Mouse (Mus musculus): Measurements from ENCODE around the gene Man1c1. TPM values are rescaled to one million over a fixed set of nuclear protein-coding genes. Genes with fewer than 3 reads are reported as not detected.

Man1c1 gene
- polyA plus RNA-seq, 1 experiment from 2014 or later = 2.6 TPM

DNA sequence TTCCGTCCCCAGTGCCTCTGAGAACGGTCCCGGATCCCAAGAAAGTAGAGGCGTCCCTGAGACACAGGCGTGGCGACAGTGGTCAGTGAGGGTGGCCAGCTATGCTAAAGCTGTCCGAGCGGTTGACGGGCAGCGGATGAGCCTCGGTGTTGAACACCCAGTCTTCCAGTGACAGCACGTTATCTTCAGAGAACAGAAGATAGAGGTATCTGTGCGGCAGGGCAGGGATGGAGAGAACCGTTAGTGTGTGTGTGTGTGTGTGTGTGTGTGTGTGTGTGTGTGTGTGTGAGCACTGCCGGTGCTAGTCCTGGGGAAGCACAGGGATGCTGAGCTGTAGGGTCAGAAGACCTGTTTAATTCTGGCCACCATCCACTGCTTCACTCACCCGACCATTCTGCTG lies 140.5 kb downstream of the Man1c1 start:
- Histone ChIP-seq H3K27me3 (ENCODE audit: control insufficient read depth, insufficient read depth, low read length) (0 out of 2 replicates have a peak, but pooled peaks cover 2% of the 10 kb centered on the region), H3K36me3 (ENCODE audit: control insufficient read depth, insufficient read depth, low read length) (no peaks in the 10 kb centered on the region), H3K9ac (ENCODE audit: low read length) (no peak overlapping the region), H3K4me2 (ENCODE audit: low read depth, severe bottlenecking) (no peak overlapping the region), H3K27ac (replicated peaks; ENCODE audit: low read depth, low read length) (no peak overlapping the region), H3K4me1 (ENCODE audit: control insufficient read depth, insufficient read depth, low read length) (peaks cover 3% of the 10 kb centered on the region; the same call in 1 of the 2 replicates), H3K9me3 (ENCODE audit: control insufficient read depth, low read length) (no peaks in the 10 kb centered on the region), H3K4me3 (ENCODE audit: low read depth, low read length) (no peak overlapping the region)
- DNase-seq (ENCODE audit: low spot score) (no peak), ATAC-seq (ENCODE audit: insufficient number of reproducible peaks, low FRiP score, low TSS enrichment, low read depth) (no peak)
- 89% methylated on average over 16 of the region's 16 CpGs for WGBS

DNA sequence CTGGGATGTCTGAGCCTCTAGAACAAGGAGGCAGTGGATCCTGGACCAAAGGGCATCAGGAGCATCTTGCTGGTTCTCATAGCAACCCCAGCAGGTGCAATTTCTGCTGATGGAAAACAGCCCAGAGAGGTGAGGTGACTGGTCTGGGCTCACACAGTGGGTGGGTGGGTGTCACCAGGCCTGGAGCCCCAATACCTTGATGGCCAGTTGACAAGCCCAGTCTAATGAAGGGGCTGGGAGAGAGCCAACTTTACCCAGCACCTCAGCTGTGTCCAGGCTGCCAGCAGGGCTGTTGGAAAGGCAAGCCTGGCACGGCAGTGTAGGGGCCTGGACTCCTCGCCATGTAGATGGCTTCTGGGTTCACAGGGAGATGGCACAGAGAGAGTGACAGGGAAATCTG lies 142.1 kb downstream of the Man1c1 start:
- no peak overlapping the region for H3K4me3 ChIP-seq (ENCODE audit: low read depth, low read length)
- ATAC-seq (ENCODE audit: insufficient number of reproducible peaks, low FRiP score, low TSS enrichment, low read depth) (no peak), DNase-seq (ENCODE audit: low spot score) (no peak)
- H3K27ac ChIP-seq (replicated peaks; ENCODE audit: low read depth, low read length) = no peak overlapping the region
- H3K4me2 ChIP-seq (ENCODE audit: low read depth, severe bottlenecking) = no peak overlapping the region
- H3K9me3 ChIP-seq (ENCODE audit: control insufficient read depth, low read length) = no peaks in the 10 kb centered on the region
- peaks cover 5% of the 10 kb centered on the region; the same call in 1 of the 2 replicates for H3K4me1 ChIP-seq (ENCODE audit: control insufficient read depth, insufficient read depth, low read length)
- H3K36me3 ChIP-seq (ENCODE audit: control insufficient read depth, insufficient read depth, low read length) = no peaks in the 10 kb centered on the region
- 95% methylated on average over 2 of the region's 2 CpGs for WGBS
- H3K9ac ChIP-seq (ENCODE audit: low read length) = no peak overlapping the region
- no peaks in the 10 kb centered on the region for H3K27me3 ChIP-seq (ENCODE audit: control insufficient read depth, insufficient read depth, low read length)

DNA sequence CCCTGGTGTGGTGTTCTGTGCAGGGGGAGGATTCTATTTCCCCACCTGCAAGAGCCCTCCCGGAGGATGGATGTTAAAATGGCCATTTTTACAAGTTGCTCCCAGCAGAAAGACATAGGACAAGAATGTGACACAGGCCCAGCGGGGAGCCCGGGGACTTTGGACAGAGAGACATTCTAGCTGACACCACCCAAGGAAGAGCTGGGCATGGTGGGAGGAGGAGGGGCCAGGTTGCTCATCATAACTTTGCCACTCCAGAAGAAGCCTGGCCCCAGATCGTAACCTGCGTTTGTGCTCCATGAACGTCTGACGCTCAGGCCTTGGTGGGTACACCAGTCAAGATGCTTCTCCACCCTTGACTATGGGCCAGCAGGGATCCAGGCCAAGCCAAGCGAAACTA lies 143.4 kb downstream of the Man1c1 start:
- DNase-seq (ENCODE audit: low spot score) (no peak), ATAC-seq (ENCODE audit: insufficient number of reproducible peaks, low FRiP score, low TSS enrichment, low read depth) (no peak)
- Histone ChIP-seq H3K9me3 (ENCODE audit: control insufficient read depth, low read length) (no peaks in the 10 kb centered on the region), H3K4me1 (ENCODE audit: control insufficient read depth, insufficient read depth, low read length) (peaks cover 5% of the 10 kb centered on the region; the same call in 1 of the 2 replicates), H3K36me3 (ENCODE audit: control insufficient read depth, insufficient read depth, low read length) (no peaks in the 10 kb centered on the region), H3K4me3 (ENCODE audit: low read depth, low read length) (no peak overlapping the region), H3K4me2 (ENCODE audit: low read depth, severe bottlenecking) (no peak overlapping the region), H3K27me3 (ENCODE audit: control insufficient read depth, insufficient read depth, low read length) (no peaks in the 10 kb centered on the region), H3K27ac (replicated peaks; ENCODE audit: low read depth, low read length) (no peak overlapping the region), H3K9ac (ENCODE audit: low read length) (no peak overlapping the region)
- 87% methylated on average over 8 of the region's 8 CpGs for WGBS

DNA sequence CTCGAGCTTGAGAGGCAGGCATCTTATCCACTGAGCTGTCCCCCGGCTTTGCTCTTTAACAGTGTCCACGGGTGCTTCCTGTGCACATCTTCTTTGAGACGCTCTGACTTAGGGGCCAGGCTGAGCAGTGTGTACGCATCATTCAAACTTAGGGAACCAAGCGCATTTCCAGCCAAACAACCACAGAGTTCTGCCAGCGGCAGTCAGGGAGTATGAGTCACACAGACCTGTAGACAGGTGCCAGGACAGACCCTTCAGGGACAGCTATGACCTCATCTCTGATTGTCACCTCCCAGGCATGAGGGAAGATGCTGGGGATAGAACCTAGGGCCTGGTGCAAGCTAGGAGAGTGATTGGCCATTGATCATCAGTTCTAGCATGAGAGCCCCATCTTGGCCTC lies 144.9 kb downstream of the Man1c1 start:
- no peak for ATAC-seq (ENCODE audit: insufficient number of reproducible peaks, low FRiP score, low TSS enrichment, low read depth)
- peaks cover 5% of the 10 kb centered on the region; the same call in 1 of the 2 replicates for H3K4me1 ChIP-seq (ENCODE audit: control insufficient read depth, insufficient read depth, low read length)
- no peak overlapping the region for H3K27ac ChIP-seq (replicated peaks; ENCODE audit: low read depth, low read length)
- no peaks in the 10 kb centered on the region for H3K9me3 ChIP-seq (ENCODE audit: control insufficient read depth, low read length)
- H3K4me2 ChIP-seq (ENCODE audit: low read depth, severe bottlenecking) = no peak overlapping the region
- H3K4me3 ChIP-seq (ENCODE audit: low read depth, low read length) = no peak overlapping the region
- H3K9ac ChIP-seq (ENCODE audit: low read length) = no peak overlapping the region
- no peaks in the 10 kb centered on the region for H3K27me3 ChIP-seq (ENCODE audit: control insufficient read depth, insufficient read depth, low read length)
- DNase-seq (ENCODE audit: low spot score) = no peak
- H3K36me3 ChIP-seq (ENCODE audit: control insufficient read depth, insufficient read depth, low read length) = no peaks in the 10 kb centered on the region
- WGBS = 79% methylated on average over 7 of the region's 7 CpGs

DNA sequence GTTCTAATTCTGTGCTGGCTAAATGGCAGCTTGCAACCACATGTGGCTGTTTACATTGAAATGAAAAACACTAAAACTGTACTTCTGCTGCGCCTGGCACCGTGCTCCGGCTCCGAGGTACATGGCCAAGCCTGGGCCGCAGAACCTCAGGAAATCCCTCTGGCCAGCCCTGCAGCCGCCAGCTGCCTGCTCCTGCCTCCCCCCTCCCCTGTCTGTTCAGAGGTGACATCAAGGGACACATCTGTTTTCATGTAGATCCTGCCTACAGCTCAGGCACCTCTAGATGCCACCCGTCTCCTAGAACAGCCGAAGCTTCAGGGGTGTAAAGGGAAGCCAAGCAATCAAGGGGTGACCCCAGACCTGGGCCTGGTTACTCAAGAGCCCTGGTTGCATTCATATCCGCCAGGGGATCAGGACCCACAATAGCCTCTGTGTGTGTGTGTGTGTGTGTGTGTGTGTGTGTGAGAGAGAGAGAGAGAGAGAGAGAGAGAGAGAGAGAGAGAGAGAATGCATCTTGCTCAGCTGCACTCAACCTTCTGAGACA lies 145.4 kb downstream of the Man1c1 start:
- H3K9ac ChIP-seq (ENCODE audit: low read length) = no peak overlapping the region
- DNase-seq (ENCODE audit: low spot score) (peak; percentile 46), ATAC-seq (ENCODE audit: insufficient number of reproducible peaks, low FRiP score, low TSS enrichment, low read depth) (no peak)
- no peak overlapping the region for H3K4me3 ChIP-seq (ENCODE audit: low read depth, low read length)
- 22% methylated on average over 9 of the region's 9 CpGs for WGBS
- H3K27me3 ChIP-seq (ENCODE audit: control insufficient read depth, insufficient read depth, low read length) = no peaks in the 10 kb centered on the region
- H3K9me3 ChIP-seq (ENCODE audit: control insufficient read depth, low read length) = no peaks in the 10 kb centered on the region
- H3K4me2 ChIP-seq (ENCODE audit: low read depth, severe bottlenecking) = no peak overlapping the region
- H3K27ac ChIP-seq (replicated peaks; ENCODE audit: low read depth, low read length) = 0 out of 2 replicates have a peak overlapping the region, but pooled peaks have one; percentile 42
- H3K36me3 ChIP-seq (ENCODE audit: control insufficient read depth, insufficient read depth, low read length) = no peaks in the 10 kb centered on the region
- peaks cover 5% of the 10 kb centered on the region; the same call in 1 of the 2 replicates for H3K4me1 ChIP-seq (ENCODE audit: control insufficient read depth, insufficient read depth, low read length)

DNA sequence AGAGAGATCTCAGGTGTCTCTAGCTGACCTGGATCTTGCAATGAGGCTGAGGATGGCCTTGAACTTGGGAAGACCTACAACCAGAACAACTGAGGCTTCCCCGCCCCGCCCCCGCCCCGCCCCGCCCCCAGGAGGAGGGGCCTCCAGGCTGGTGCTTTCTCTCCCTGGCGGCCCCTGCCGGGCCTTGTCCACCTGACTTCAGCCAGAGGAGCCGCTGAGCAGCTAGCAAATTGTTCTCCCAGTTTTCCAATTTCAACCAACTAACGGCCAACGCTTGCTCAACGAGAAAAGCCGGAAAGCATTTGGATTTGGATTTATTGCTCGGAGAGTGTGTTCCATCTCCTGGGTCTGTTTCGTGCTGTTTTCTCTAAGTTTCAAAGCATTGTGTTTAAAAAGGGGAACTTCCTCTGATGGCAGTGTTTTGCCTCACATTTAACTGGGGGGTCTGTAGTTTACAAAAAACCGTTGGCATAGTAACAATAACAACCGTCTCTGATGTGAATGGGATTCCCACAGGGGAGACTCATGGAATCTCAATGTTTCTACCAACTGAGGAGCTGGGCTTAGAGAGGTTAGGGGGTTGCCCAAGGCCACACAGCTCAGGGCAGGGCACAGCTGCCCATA lies 146.4 kb downstream of the Man1c1 start:
- ATAC-seq (ENCODE audit: insufficient number of reproducible peaks, low FRiP score, low TSS enrichment, low read depth) = no peak
- no peak overlapping the region for H3K4me2 ChIP-seq (ENCODE audit: low read depth, severe bottlenecking)
- DNase-seq (ENCODE audit: low spot score) = peak; percentile 55

DNA sequence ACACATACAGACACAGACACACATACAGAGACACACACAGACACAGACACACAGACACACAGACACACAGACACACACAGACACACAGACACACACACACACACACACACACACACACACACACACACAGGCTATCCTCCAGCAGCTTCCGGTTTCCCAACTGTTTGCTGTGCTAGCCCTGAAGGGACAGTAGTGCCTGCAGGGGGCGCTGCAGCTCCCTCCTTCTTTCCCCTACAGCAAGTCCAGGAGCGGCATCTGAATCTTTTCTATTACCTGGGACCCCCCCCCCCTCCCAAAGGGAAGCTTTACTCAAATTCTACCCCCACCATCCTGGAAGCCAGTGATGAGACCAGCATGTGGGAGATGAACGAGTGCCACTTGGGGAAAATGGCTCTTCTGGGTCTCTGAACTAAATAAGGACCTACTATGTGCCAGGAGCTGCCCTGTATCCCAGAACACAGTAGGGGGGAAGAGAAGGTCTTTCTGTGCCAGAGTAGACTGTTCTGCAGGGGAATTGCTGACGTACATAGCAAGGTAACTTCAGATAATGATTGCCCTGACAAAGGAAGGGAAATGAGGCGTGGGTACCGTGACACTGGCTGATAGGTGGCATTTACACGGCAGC lies 148.0 kb downstream of the Man1c1 start:
- H3K9me3 ChIP-seq (ENCODE audit: control insufficient read depth, low read length) = no peaks in the 10 kb centered on the region
- no peak overlapping the region for H3K4me3 ChIP-seq (ENCODE audit: low read depth, low read length)
- no peak overlapping the region for H3K27ac ChIP-seq (replicated peaks; ENCODE audit: low read depth, low read length)
- H3K36me3 ChIP-seq (ENCODE audit: control insufficient read depth, insufficient read depth, low read length) = no peaks in the 10 kb centered on the region
- H3K27me3 ChIP-seq (ENCODE audit: control insufficient read depth, insufficient read depth, low read length) = no peaks in the 10 kb centered on the region
- 72% methylated on average over 8 of the region's 8 CpGs for WGBS
- no peak overlapping the region for H3K9ac ChIP-seq (ENCODE audit: low read length)
- ATAC-seq (ENCODE audit: insufficient number of reproducible peaks, low FRiP score, low TSS enrichment, low read depth) = no peak
- DNase-seq (ENCODE audit: low spot score) = peak; percentile 62
- no peak overlapping the region for H3K4me2 ChIP-seq (ENCODE audit: low read depth, severe bottlenecking)
- H3K4me1 ChIP-seq (ENCODE audit: control insufficient read depth, insufficient read depth, low read length) = peaks cover 5% of the 10 kb centered on the region; the same call in 1 of the 2 replicates

More for the DNA sequence above, 146.4 kb downstream of the Man1c1 start:
- no peak overlapping the region for H3K4me3 ChIP-seq (ENCODE audit: low read depth, low read length)
- no peaks in the 10 kb centered on the region for H3K36me3 ChIP-seq (ENCODE audit: control insufficient read depth, insufficient read depth, low read length)
- WGBS = 19% methylated on average over 16 of the region's 16 CpGs
- no peaks in the 10 kb centered on the region for H3K27me3 ChIP-seq (ENCODE audit: control insufficient read depth, insufficient read depth, low read length)
- H3K9me3 ChIP-seq (ENCODE audit: control insufficient read depth, low read length) = no peaks in the 10 kb centered on the region
- H3K4me1 ChIP-seq (ENCODE audit: control insufficient read depth, insufficient read depth, low read length) = peaks cover 5% of the 10 kb centered on the region; the same call in 1 of the 2 replicates
- H3K9ac ChIP-seq (ENCODE audit: low read length) = no peak overlapping the region
- no peak overlapping the region; the same call in 1 of the 2 replicates for H3K27ac ChIP-seq (replicated peaks; ENCODE audit: low read depth, low read length)

DNA sequence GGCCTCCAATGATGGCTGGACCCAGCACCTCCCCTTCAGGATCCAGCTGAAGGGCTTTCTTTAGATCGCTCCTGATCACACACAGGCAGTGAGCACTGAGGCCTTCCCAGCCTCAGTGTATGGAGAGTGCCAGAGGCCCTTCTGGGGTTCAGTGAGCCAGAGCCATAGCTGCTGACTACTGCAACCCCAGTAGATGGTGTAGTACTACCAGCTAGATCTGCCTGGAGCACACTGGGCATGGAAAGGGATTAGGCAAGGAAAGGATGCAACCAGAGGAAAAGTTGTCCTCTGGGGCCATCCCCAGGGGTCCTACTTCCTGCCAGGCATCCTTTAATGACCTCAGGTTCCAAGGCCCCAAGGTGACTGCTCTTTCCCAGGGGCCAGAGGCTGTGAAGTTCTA lies 150.5 kb downstream of the Man1c1 start:
- no peak overlapping the region for H3K4me2 ChIP-seq (ENCODE audit: low read depth, severe bottlenecking)
- peaks cover 9% of the 10 kb centered on the region for H3K36me3 ChIP-seq (ENCODE audit: control insufficient read depth, insufficient read depth, low read length)
- WGBS = 72% methylated on average over 1 of the region's 1 CpGs
- H3K27ac ChIP-seq (replicated peaks; ENCODE audit: low read depth, low read length) = no peak overlapping the region
- ATAC-seq (ENCODE audit: insufficient number of reproducible peaks, low FRiP score, low TSS enrichment, low read depth) (no peak), DNase-seq (ENCODE audit: low spot score) (no peak)
- H3K4me1 ChIP-seq (ENCODE audit: control insufficient read depth, insufficient read depth, low read length) = peaks cover 4% of the 10 kb centered on the region; the same call in 1 of the 2 replicates
- H3K9ac ChIP-seq (ENCODE audit: low read length) = no peak overlapping the region
- no peak overlapping the region for H3K4me3 ChIP-seq (ENCODE audit: low read depth, low read length)
- H3K9me3 ChIP-seq (ENCODE audit: control insufficient read depth, low read length) = peaks cover 6% of the 10 kb centered on the region; the same call in 1 of the 2 replicates
- H3K27me3 ChIP-seq (ENCODE audit: control insufficient read depth, insufficient read depth, low read length) = no peaks in the 10 kb centered on the region

Measured in limb, embryonic 11.5 days (tissue).